Mouse (Mus musculus) liver, embryonic 11.5 days (tissue): ENCODE data around the gene Ppm1l. TPM values are rescaled to one million over a fixed set of nuclear protein-coding genes. Genes with fewer than 3 reads are reported as not detected.
"Not testable (repeated sequence)": the region's sequence is repeated elsewhere in the genome, so short reads cannot be mapped to it uniquely, and the experiment has no call there.

Source experiments
- ATAC-seq: fragments of 200-750 bp; cut with Nextera tagmentation; replicated peaks from 2 replicates; pipeline ENCODE4 v1.8.0; 2017; ENCODE audit warnings: moderate number of reproducible peaks, mild to moderate bottlenecking, moderate TSS enrichment, moderate library complexity; ENCODE audit not compliant: low FRiP score
- DNase-seq: peaks from one replicate; pipeline ENCODE4 v3.0.0-alpha.2; 2017; ENCODE audit warnings: low spot score
- H3K27ac ChIP-seq: fragments of 300-500 bp; sonication (generic); 2 replicates; pipeline ENCODE4 v1.5.1; 2014; ENCODE audit warnings: mild to moderate bottlenecking, low read depth, low read length, control low read depth
- H3K27me3 ChIP-seq: fragments of 300-500 bp; sonication (generic); replicated peaks from 2 replicates; pipeline ENCODE4 v1.6.1; 2014; ENCODE audit warnings: low read length, mixed read lengths; ENCODE audit not compliant: control insufficient read depth, insufficient read depth
- H3K36me3 ChIP-seq: fragments of 300-500 bp; sonication (generic); 2 replicates; pipeline ENCODE4 v1.6.1; 2014; ENCODE audit warnings: mild to moderate bottlenecking, low read length, moderate library complexity, mixed read lengths; ENCODE audit not compliant: control insufficient read depth, insufficient read depth
- H3K4me1 ChIP-seq: fragments of 300-500 bp; sonication (generic); replicated peaks from 2 replicates; pipeline ENCODE4 v1.6.1; 2014; ENCODE audit warnings: low read length, mixed read lengths; ENCODE audit not compliant: control insufficient read depth, insufficient read depth
- H3K4me2 ChIP-seq: fragments of 300-500 bp; sonication (generic); 2 replicates; pipeline ENCODE4 v1.6.1; 2014; ENCODE audit warnings: mild to moderate bottlenecking, control low read depth, moderate library complexity
- H3K4me3 ChIP-seq: fragments of 300-500 bp; sonication (generic); 2 replicates; pipeline ENCODE4 v1.5.1; 2014; ENCODE audit warnings: low read depth, low read length, control low read depth
- H3K9ac ChIP-seq: fragments of 300-500 bp; sonication (generic); 2 replicates; pipeline ENCODE4 v1.6.1; 2014; ENCODE audit warnings: low read depth, low read length, control low read depth
- H3K9me3 ChIP-seq: fragments of 300-500 bp; sonication (generic); 2 replicates; pipeline ENCODE4 v1.6.1; 2016; ENCODE audit warnings: low read length, inconsistent platforms, mixed read lengths; ENCODE audit not compliant: control insufficient read depth
- WGBS: fragments of 180-500 bp; shearing (Covaris S2); extraction: QIAGEN DNeasy Blood & Tissue Kit; methylation state at CpG from one replicate; pipeline ENCODE4 v1.1.7; 2014; 5-methylcytosine and 5-hydroxymethylcytosine counted together
- polyA plus RNA-seq: library from polyadenylated mRNA; unstranded; fragments of >200 nt; fragmentation: Nextera tagmentation; extraction: Ambion mirVana; gene quantifications from 2 replicates; pipeline ENCODE4 v1.2.1, GENCODE M21; 2014

The Ppm1l gene
- polyA plus RNA-seq, 1 experiment from 2014 or later: 8.2 TPM

DNA sequence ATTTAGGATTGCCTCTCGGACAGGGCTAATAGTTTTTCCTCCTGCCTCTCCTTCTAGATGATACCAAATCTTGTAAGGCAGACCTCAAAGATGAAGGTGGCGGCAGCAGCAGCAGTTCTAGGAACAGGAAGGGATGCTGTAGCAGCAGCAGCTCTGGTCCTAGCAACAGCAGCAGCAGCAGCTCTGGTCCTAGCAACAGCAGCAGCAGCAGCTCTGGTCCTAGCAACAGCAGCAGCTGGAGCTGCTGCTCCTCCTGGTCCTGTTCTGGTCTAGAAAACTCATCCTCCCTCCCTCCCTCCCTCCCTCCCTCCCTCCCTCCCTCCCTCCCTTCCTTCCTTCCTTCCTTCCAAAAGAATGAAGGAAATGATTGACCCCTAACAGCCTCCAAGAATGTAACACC, 108.1 kb downstream of the Ppm1l start:
- not testable (repeated sequence) for ATAC-seq, H3K9ac ChIP-seq, H3K36me3 ChIP-seq, H3K27me3 ChIP-seq, H3K27ac ChIP-seq, H3K9me3 ChIP-seq, DNase-seq, H3K4me3 ChIP-seq, H3K4me2 ChIP-seq, H3K4me1 ChIP-seq
- WGBS: 86% methylated on average over 2 of the region's 2 CpGs

DNA sequence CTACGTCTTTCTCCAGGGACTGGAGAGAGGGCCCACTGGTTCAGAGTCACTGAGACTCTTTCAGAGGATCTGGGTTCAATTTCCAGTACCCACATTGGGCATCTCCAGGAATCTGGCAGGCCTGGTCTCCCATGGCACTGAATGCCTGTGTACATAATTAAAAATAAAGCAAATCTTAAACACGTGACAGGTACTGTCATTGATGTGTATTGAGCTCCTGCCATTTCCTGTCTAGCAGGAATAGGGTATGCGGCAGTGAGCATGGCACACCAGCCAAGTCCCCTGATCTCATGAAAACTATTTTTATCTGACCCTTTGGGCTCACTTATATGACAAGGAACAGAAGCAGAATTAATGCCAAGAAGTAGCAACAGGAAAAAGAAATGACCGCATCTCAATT, 110.6 kb downstream of the Ppm1l start:
- no peak overlapping the region for H3K9ac ChIP-seq
- ATAC-seq: no peak
- DNase-seq: no peak
- H3K4me3 ChIP-seq: no peak overlapping the region
- WGBS: 87% methylated on average over 4 of the region's 4 CpGs
- H3K27me3 ChIP-seq: no peaks in the 10 kb centered on the region
- no peak overlapping the region for H3K27ac ChIP-seq
- H3K4me1 ChIP-seq: no peaks in the 10 kb centered on the region
- H3K36me3 ChIP-seq: no peaks in the 10 kb centered on the region
- H3K9me3 ChIP-seq: no peaks in the 10 kb centered on the region
- H3K4me2 ChIP-seq: no peak overlapping the region

DNA sequence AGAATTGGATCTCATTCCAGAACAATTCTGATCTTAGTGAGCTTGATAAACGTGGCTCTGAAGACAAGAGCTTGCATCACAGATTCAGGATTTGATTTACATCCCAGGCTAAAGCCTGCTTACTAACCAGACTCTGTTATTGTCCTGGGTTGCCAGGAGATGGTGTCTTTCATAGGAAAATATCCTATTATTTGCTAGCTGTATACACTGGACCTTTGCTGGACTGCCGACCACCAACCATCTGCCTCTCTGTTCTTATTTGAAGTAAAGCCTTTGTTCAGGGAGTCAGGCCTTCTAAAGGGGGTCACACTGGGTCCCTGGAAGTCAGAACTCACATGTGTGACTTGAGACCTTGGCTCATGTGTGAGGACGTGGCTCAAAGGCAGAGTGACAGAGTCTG, 111.6 kb downstream of the Ppm1l start:
- H3K36me3 ChIP-seq: no peaks in the 10 kb centered on the region
- no peak for ATAC-seq
- DNase-seq: no peak
- H3K9me3 ChIP-seq: no peaks in the 10 kb centered on the region
- no peak overlapping the region for H3K4me2 ChIP-seq
- H3K27ac ChIP-seq: no peak overlapping the region
- H3K4me1 ChIP-seq: no peaks in the 10 kb centered on the region
- no peaks in the 10 kb centered on the region for H3K27me3 ChIP-seq
- WGBS: 86% methylated on average over 3 of the region's 3 CpGs
- no peak overlapping the region for H3K9ac ChIP-seq
- H3K4me3 ChIP-seq: no peak overlapping the region

DNA sequence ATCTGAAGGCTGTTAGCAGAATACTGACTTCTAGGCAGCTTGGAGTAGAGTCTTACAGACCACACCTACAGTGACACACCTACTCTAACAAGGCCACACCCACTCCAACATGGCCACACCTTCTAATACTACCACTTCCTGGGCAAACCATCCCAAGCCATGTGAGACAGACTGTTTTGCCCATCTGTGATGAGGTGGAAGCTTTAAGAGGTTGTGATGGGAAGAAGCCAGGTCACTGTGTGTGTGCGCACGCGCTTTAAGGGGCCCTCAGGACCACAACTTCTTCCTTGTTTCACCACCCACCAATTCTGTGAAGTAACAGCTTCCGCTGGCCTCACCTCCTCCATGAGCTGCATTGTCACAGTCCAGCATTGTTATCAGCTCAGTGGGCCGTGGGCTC, 112.7 kb downstream of the Ppm1l start:
- Histone ChIP-seq H3K4me1 (no peaks in the 10 kb centered on the region), H3K9me3 (no peaks in the 10 kb centered on the region), H3K27me3 (no peaks in the 10 kb centered on the region), H3K4me3 (no peak overlapping the region), H3K27ac (no peak overlapping the region), H3K4me2 (no peak overlapping the region), H3K9ac (no peak overlapping the region), H3K36me3 (no peaks in the 10 kb centered on the region)
- ATAC-seq (no peak), DNase-seq (no peak)
- 86% methylated on average over 5 of the region's 5 CpGs for WGBS

DNA sequence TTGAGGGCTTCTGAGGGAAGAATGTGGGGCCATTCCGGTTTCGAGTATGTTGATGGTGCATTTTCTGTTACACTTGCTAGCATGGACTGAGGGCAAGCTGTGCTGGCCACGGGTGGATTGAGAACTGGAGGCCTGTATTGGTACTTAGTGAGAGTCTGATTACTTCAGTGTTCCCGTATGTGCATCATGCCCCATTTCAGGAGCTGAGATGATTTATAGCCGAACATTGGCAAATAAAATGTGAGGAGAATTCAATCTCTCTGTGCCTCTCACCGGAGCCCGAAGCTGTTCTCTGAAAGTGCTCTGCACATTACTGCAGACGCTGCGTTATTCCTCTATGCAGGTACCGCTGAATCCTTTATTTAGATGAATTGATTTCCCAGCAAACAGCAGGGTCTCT, 116.9 kb downstream of the Ppm1l start:
- 88% methylated on average over 10 of the region's 10 CpGs for WGBS
- H3K9ac ChIP-seq: no peak overlapping the region
- DNase-seq: no peak
- H3K36me3 ChIP-seq: no peaks in the 10 kb centered on the region
- no peaks in the 10 kb centered on the region for H3K27me3 ChIP-seq
- no peak overlapping the region for H3K4me3 ChIP-seq
- no peaks in the 10 kb centered on the region for H3K9me3 ChIP-seq
- H3K27ac ChIP-seq: no peak overlapping the region
- no peak overlapping the region for H3K4me2 ChIP-seq
- no peaks in the 10 kb centered on the region for H3K4me1 ChIP-seq
- ATAC-seq: no peak

DNA sequence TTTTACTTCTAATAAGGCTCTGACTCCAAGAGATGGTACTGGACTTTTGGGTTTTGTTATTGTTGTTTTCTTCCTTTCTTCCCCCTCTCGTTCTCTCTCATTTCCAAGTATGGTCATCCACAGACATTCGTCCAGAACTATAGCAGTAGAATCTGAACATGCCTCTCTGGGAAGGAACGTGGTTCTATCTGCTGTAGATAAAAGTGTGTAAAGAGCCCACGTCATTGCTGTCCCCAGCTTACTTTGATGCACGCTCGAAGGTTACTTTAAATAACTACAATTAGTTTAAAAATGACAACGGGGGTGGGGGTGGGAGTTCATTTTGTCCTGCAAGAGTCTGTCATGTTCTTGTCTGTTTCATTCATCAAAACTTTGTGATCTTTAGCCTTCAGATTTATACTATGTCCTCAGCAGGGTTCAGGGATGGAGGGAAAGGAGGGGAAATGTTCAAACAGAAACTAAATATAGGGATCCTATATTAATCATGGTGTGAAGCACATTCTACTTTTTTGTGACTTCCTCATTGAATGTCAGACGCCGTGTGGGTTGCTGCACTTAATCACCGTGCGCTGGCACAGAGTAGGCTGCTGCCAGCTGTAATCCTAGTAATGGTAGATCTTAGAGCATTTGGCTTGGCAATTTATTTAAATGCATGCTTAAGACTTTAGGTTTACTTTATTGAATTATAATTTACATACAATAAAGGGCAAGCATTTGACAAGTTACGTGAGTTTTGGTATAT, 122.3 kb downstream of the Ppm1l start:
- DNase-seq (no peak), ATAC-seq (no peak)
- no peak overlapping the region for H3K4me2 ChIP-seq
- no peaks in the 10 kb centered on the region for H3K36me3 ChIP-seq
- no peak overlapping the region for H3K9ac ChIP-seq
- no peaks in the 10 kb centered on the region for H3K27me3 ChIP-seq
- no peaks in the 10 kb centered on the region for H3K4me1 ChIP-seq
- WGBS: 70% methylated on average over 12 of the region's 12 CpGs
- no peak overlapping the region for H3K4me3 ChIP-seq
- no peaks in the 10 kb centered on the region for H3K9me3 ChIP-seq
- no peak overlapping the region for H3K27ac ChIP-seq

DNA sequence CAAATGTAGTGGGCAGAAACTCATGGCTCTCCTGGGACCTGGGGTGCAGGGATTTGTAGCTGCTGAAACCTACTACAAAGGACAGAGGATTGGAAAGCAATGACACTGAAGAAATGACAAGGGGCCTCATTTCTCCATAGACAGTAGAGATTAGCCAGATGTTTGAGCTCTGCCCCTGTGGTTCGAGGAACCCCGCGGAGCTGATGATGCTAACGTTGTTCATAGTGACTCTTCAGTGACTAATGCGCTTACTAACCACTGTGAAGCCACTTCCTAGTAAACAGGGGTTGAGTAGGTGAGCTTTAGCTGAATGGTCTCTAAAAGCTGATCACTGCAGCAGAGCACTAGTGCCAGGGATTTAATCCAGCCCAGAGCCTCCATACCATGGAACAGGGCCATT, 124.1 kb downstream of the Ppm1l start:
- WGBS: 69% methylated on average over 5 of the region's 5 CpGs
- ATAC-seq (no peak), DNase-seq (no peak)
- no peaks in the 10 kb centered on the region for H3K27me3 ChIP-seq
- no peak overlapping the region for H3K4me3 ChIP-seq
- no peak overlapping the region for H3K4me2 ChIP-seq
- H3K4me1 ChIP-seq: no peaks in the 10 kb centered on the region
- no peaks in the 10 kb centered on the region for H3K9me3 ChIP-seq
- no peaks in the 10 kb centered on the region for H3K36me3 ChIP-seq
- no peak overlapping the region for H3K9ac ChIP-seq
- H3K27ac ChIP-seq: no peak overlapping the region

DNA sequence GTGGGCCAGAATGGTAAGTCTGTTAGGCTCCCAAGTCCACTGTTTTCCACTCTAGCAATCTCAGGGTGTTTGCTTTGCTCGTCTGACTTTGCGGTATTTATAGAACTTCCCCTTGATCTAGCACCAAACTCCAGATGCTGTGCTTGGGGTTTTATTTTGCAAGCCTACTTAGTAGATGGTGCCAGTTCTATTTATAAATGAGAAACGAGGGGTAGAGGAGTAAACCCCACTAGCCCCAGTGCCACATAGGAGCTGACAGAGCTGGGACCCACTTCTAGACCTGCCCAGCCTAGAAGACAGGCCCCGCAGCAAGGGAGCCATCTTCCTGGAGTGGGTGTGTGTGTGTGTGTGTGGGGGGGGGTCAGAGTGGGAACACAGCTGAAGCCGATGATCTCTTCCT, 130.3 kb downstream of the Ppm1l start:
- Histone ChIP-seq H3K27ac (no peak overlapping the region), H3K27me3 (no peaks in the 10 kb centered on the region), H3K4me1 (no peaks in the 10 kb centered on the region), H3K4me2 (no peak overlapping the region), H3K9me3 (no peaks in the 10 kb centered on the region), H3K4me3 (no peak overlapping the region), H3K9ac (no peak overlapping the region), H3K36me3 (no peaks in the 10 kb centered on the region)
- WGBS: 75% methylated on average over 5 of the region's 5 CpGs
- DNase-seq (no peak), ATAC-seq (no peak)

DNA sequence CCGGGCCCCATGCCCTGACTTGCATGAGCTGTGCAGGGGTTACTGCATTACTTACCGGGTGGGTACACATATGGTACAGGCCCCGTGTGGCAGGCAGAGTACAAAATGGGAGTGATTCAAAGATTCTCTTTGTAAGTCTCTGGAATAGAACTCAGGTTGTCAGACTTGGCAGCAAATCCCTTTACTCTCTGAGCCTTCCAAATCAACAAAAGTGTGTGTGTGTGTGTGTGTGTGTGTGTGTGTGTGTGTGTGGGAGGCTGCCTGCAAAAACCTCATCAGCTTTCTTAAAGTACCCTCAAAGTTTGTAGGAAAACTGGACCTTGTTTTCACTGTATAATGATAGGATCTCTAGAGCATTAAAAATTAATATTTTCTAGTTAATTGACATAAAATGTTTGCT, 132.4 kb downstream of the Ppm1l start:
- no peak overlapping the region for H3K4me3 ChIP-seq
- H3K9ac ChIP-seq: no peak overlapping the region
- H3K36me3 ChIP-seq: no peaks in the 10 kb centered on the region
- no peaks in the 10 kb centered on the region for H3K27me3 ChIP-seq
- H3K9me3 ChIP-seq: no peaks in the 10 kb centered on the region
- no peak overlapping the region for H3K4me2 ChIP-seq
- no peak for ATAC-seq
- 89% methylated on average over 3 of the region's 3 CpGs for WGBS
- H3K4me1 ChIP-seq: no peaks in the 10 kb centered on the region
- H3K27ac ChIP-seq: no peak overlapping the region
- no peak for DNase-seq
